Mouse (Mus musculus) bone marrow, adult 2 months (tissue): ENCODE results near the gene Aspscr1.

ENCODE experiments used
- CTCF ChIP-seq: fragments of 200-500 bp; IDR thresholded peaks from 2 replicates; pipeline ENCODE4 v1.5.1; 2011; ENCODE audit warnings: low read length, control low read depth; ENCODE audit not compliant: control insufficient read depth, insufficient read depth
- POLR2A ChIP-seq: fragments of 200-500 bp; IDR thresholded peaks from 2 replicates; pipeline ENCODE4 v1.6.1; 2011; ENCODE audit warnings: low read depth, mild to moderate bottlenecking, control low read depth, low read length, borderline replicate concordance; ENCODE audit not compliant: control insufficient read depth

DNA sequence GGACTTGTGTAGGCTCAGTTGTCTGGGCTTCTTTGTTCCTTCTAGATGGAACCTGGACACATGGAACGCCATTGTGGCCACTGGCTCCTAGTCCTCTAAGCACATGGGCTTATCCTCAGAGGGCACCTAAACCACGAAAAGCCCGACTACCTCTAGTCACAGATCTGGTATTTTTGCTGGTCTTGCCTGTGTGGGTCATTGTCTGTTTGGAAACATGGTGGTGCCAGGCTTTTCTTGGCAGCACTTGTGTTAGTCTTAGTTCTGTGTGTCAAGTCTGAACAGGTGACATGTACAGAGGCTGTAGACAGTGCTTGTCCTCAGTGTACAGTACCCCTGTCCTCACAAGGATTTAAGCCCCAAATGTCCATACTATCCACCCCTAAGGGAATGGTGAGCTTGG lies 10.8 kb downstream of the Aspscr1 start:
- no peak for TF ChIP-seq CTCF
- TF ChIP-seq POLR2A: no peak
